Mouse (Mus musculus) thymus, adult 2 months (tissue): Measurements from ENCODE around the gene Cfd.

Experiments
- CTCF ChIP-seq: fragments of 200-500 bp; IDR thresholded peaks from 2 replicates; pipeline ENCODE4 v1.5.1; 2012; ENCODE audit warnings: mild to moderate bottlenecking, control low read depth, low read length, moderate library complexity, borderline replicate concordance; ENCODE audit not compliant: control insufficient read depth, poor library complexity, insufficient read depth; ENCODE audit errors: extremely low read depth
- POLR2A ChIP-seq: fragments of 200-500 bp; IDR thresholded peaks from 2 replicates; pipeline ENCODE4 v1.6.1; 2012; ENCODE audit warnings: mild to moderate bottlenecking, low read length, control low read depth, moderate library complexity; ENCODE audit not compliant: control insufficient read depth, poor library complexity, insufficient read depth; ENCODE audit errors: extremely low read depth

DNA sequence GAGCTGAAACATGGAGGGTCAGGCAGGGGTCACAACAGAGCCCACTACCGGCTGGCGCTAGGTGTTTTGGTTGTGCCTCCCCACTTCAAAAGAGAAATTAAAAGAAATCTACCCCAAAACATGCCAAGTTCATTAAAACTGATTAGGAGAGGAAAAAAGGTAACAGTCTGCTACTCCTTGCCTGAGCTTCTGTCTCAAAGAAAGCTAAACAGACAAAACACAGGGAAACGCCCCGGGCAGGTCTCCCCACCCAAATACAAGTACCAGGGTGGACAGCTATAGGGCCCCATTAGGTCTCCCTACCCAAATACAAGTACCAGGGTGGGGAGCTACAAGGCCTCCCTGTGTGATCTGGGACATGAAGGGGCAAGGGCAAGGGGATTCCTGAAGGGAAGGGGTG, 19.9 kb downstream of the Cfd start, which contains the start of gene Gm26602:
- TF ChIP-seq POLR2A (no peak), CTCF (no peak)
